In the genomic region with DNA sequence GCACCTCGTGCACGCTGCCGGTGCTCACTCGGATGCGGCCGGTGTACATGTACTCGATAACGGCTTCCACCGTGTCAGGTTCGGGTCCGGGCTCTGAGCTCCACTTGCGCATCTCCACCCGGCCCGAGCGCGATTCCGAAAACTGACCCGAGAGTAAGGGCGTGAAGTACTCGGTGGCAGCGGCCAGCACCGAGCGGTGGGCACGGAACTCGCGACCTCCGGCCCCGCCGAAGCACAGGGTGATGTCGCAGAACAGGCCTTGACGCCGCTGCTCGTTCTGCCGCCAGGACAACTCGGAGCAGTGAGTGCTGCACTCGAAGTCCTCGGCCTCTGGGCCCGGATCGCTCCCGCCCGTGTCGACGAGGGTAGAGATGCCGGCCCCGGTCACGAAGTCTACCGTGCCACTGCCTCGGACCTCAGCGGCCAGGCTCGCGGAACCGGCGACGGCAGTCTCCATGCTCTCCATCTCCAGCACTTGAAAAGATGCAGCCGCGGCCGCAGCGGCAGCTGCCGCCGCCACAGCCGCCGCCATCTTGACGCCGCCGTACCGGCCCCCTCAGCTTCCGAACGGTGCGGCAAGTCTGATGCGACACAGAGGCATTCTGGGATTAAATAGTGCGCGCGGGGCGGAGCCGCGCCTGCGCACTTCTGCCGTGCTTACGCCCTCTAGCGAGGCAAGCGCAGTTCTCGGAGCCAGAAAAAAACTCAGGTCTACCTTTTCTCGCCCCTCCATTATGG, we compare ENCODE assay signal across 7 mouse cellular contexts. TPM values are rescaled to one million over a fixed set of nuclear protein-coding genes. Genes with fewer than 3 reads are reported as not detected.
A peak's percentile ranks its signal among the peaks of the same experiment; 100 is the strongest.
DNase-seq lines count a peak whose midpoint lies in the region; ATAC-seq and TF ChIP-seq lines count a peak whose summit lies in the region.

Klhl11 (minus strand) TSS at position 545 of the 738 bp plus-strand sequence.

- TF ChIP-seq CTCF in intestine, postnatal 0 days (IDR thresholded peaks at IDR 0.05; ENCODE audit: low read depth) = peak; percentile 88
- peak; percentile 80 for TF ChIP-seq CTCF in small intestine, adult 2 months (IDR thresholded peaks at IDR 0.05; ENCODE audit: extremely low read depth, insufficient read length, insufficient replicate concordance, low read depth, low read length)

- no peaks in the 10 kb centered on the region for H3K9me3 ChIP-seq in intestine, postnatal 0 days (ENCODE audit: control insufficient read depth)
- no peaks in the 10 kb centered on the region for H3K9me3 ChIP-seq in midbrain, embryonic 12.5 days

- peak within 1 kb of the TSS; percentile 87 for H3K4me3 ChIP-seq in intestine, postnatal 0 days (ENCODE audit: low read depth, low read length)
- H3K4me3 ChIP-seq in midbrain, embryonic 12.5 days = peak within 1 kb of the TSS; percentile 94
- H3K4me3 ChIP-seq in small intestine, adult 2 months (ENCODE audit: low read depth, low read length) = peak within 1 kb of the TSS; percentile 91

- H3K27ac ChIP-seq in intestine, postnatal 0 days (ENCODE audit: low read depth, low read length) = peak within 1 kb of the TSS; percentile 82
- H3K27ac ChIP-seq in midbrain, embryonic 12.5 days (replicated peaks) = peak within 1 kb of the TSS; percentile 85
- 0 out of 2 replicates have a peak within 1 kb of the TSS, but pooled peaks have one; percentile 15 for H3K27ac ChIP-seq in small intestine, adult 2 months (ENCODE audit: insufficient read depth, low read depth, low read length)

- H3K4me1 ChIP-seq in intestine, postnatal 0 days (replicated peaks; ENCODE audit: control insufficient read depth, insufficient read depth, low read length) = no peaks in the 10 kb centered on the region; the same call in 1 of the 2 replicates
- peaks cover 20% of the 10 kb centered on the region for H3K4me1 ChIP-seq in midbrain, embryonic 12.5 days
- H3K4me1 ChIP-seq in small intestine, adult 2 months (ENCODE audit: control insufficient read depth, insufficient read depth, insufficient read length, low read length) = peaks cover 3% of the 10 kb centered on the region; the same call in 1 of the 2 replicates

- TF ChIP-seq POLR2A in small intestine, adult 2 months (IDR thresholded peaks at IDR 0.05; ENCODE audit: low read depth, low read length) = peak; percentile 98

- peak within 1 kb of the TSS; percentile 95 for H3K4me2 ChIP-seq in intestine, postnatal 0 days (replicated peaks; ENCODE audit: low read depth)
- H3K4me2 ChIP-seq in midbrain, embryonic 12.5 days (replicated peaks) = peak within 1 kb of the TSS; percentile 86

- peak; percentile 88 for ATAC-seq in intestine, postnatal 0 days
- ATAC-seq in midbrain, embryonic 12.5 days (ENCODE audit: low FRiP score, low read depth) = peak; percentile 93

- WGBS in intestine, postnatal 0 days = under 1% methylated on average over 83 of the region's 83 CpGs
- under 1% methylated on average over 77 of the region's 83 CpGs for WGBS in midbrain, embryonic 12.5 days
- WGBS in small intestine, adult 2 months = under 1% methylated on average over 83 of the region's 83 CpGs

- peaks cover 7% of the 10 kb centered on the region for H3K36me3 ChIP-seq in intestine, postnatal 0 days (ENCODE audit: control insufficient read depth, insufficient read depth)
- peaks cover 22% of the 10 kb centered on the region for H3K36me3 ChIP-seq in midbrain, embryonic 12.5 days
- H3K36me3 ChIP-seq in small intestine, adult 2 months (ENCODE audit: control insufficient read depth, insufficient read depth, low read length) = peaks cover 6% of the 10 kb centered on the region

- peak; percentile 86 for DNase-seq in adrenal gland, adult 8-10 months
- DNase-seq in embryo, embryonic 9.5 days (ENCODE audit: extremely low spot score) = peak; percentile 93
- peak; percentile 24 for DNase-seq in gonadal fat pad, adult 2 months (ENCODE audit: low read depth)
- DNase-seq in left cerebral cortex, postnatal 4 days = peak; percentile 91

- no peaks in the 10 kb centered on the region for H3K27me3 ChIP-seq in intestine, postnatal 0 days (replicated peaks; ENCODE audit: control insufficient read depth, insufficient read depth, low read length)
- no peaks in the 10 kb centered on the region for H3K27me3 ChIP-seq in midbrain, embryonic 12.5 days
- no peaks in the 10 kb centered on the region for H3K27me3 ChIP-seq in small intestine, adult 2 months (ENCODE audit: control insufficient read depth, insufficient read depth, low read length)

- intact Hi-C loops in left cerebral cortex, postnatal 4 days (cut with DNase I) = loop anchor here (5.0 kb wide), 2 partner anchors 45 to 110 kb away; no protein-coding TSS in a partner anchor

- peak within 1 kb of the TSS; percentile 88 for H3K9ac ChIP-seq in intestine, postnatal 0 days (ENCODE audit: low read depth, low read length)
- peak within 1 kb of the TSS; percentile 94 for H3K9ac ChIP-seq in midbrain, embryonic 12.5 days (replicated peaks)

RNA-seq across cellular contexts. Expression of gene Klhl11, which starts in this region (rescaled TPM):
- 10 to 100 TPM; 62.9 to 96.4 (median 75.3) TPM for total RNA-seq in adrenal gland, adult 8-10 months (2022)
- polyA plus RNA-seq in gonadal fat pad, adult 2 months (2012; rRNA removed) = 5.8 and 8.7 TPM in 2 replicates
- 1.8 and 1.9 TPM in 2 replicates for polyA plus RNA-seq in intestine, postnatal 0 days (2015; fragmentation: Nextera tagmentation; extraction: Ambion mirVana)
- total RNA-seq in left cerebral cortex, postnatal 4 days (2021) = 10 to 100 TPM; 50.7 to 54.1 TPM
- 13.7 and 15.3 TPM in 2 replicates for polyA plus RNA-seq in midbrain, embryonic 12.5 days (2016; fragmentation: Nextera tagmentation; extraction: Ambion mirVana)
- polyA plus RNA-seq in small intestine, adult 2 months (2012; rRNA removed) = 1.7 TPM in 2 replicates

Comparison
In these comparisons a context has a peak if more than half of its experiments do, and no peak if none do; other contexts are left out.
1. Peak in every context shown above with its lines: DNase-seq, ATAC-seq, H3K4me3 ChIP-seq and H3K27ac ChIP-seq.
2. DNase-seq: peak in every context shown above with its lines; median percentile 93 in embryo, embryonic 9.5 days; 91 in left cerebral cortex, postnatal 4 days; 86 in adrenal gland, adult 8-10 months; 24 in gonadal fat pad, adult 2 months.
3. H3K27ac ChIP-seq: peak in every context shown above with its lines; median percentile 85 in midbrain, embryonic 12.5 days; 82 in intestine, postnatal 0 days; 15 in small intestine, adult 2 months.